Mouse (Mus musculus) forebrain, embryonic 11.5 days (tissue): ENCODE measurements at regions not wholly inside any gene's neighbourhood (a gene's known extent, or its start where the extent isn't known, plus 50 kb on each side); places are given as distances from the start of the nearest gene placed in this dataset.
"Not testable (repeated sequence)": the region's sequence is repeated elsewhere in the genome, so short reads cannot be mapped to it uniquely, and the experiment has no call there.

Experiments
- ATAC-seq: fragments of 200-750 bp; cut with Nextera tagmentation; replicated peaks from 2 replicates; pipeline ENCODE4 v1.8.0; 2017; ENCODE audit warnings: moderate TSS enrichment; ENCODE audit not compliant: low FRiP score
- DNase-seq: peaks from one replicate; pipeline ENCODE4 v3.0.0-alpha.2; 2017; ENCODE audit warnings: low spot score
- H3K27ac ChIP-seq: fragments of 300-500 bp; sonication (generic); 2 replicates; pipeline ENCODE4 v1.5.1; 2014; ENCODE audit warnings: low read depth, low read length
- H3K27me3 ChIP-seq: fragments of 300-500 bp; sonication (generic); 2 replicates; pipeline ENCODE4 v1.6.1; 2014; ENCODE audit warnings: mild to moderate bottlenecking, low read length, mixed read lengths; ENCODE audit not compliant: control insufficient read depth, insufficient read depth
- H3K36me3 ChIP-seq: fragments of 300-500 bp; sonication (generic); 2 replicates; pipeline ENCODE4 v1.6.1; 2014; ENCODE audit warnings: mild to moderate bottlenecking, low read length, moderate library complexity, mixed read lengths; ENCODE audit not compliant: control insufficient read depth, insufficient read depth
- H3K4me1 ChIP-seq: fragments of 300-500 bp; sonication (generic); replicated peaks from 2 replicates; pipeline ENCODE4 v1.6.1; 2014; ENCODE audit warnings: low read length, mixed read lengths; ENCODE audit not compliant: control insufficient read depth, insufficient read depth
- H3K4me2 ChIP-seq: fragments of 300-500 bp; sonication (generic); 2 replicates; pipeline ENCODE4 v1.6.1; 2014; ENCODE audit warnings: low read depth, mild to moderate bottlenecking, low read length, moderate library complexity, mixed read lengths; ENCODE audit not compliant: severe bottlenecking
- H3K4me3 ChIP-seq: fragments of 300-500 bp; sonication (generic); 2 replicates; pipeline ENCODE4 v1.5.1; 2014; ENCODE audit warnings: low read depth, low read length
- H3K9ac ChIP-seq: fragments of 300-500 bp; sonication (generic); 2 replicates; pipeline ENCODE4 v1.6.1; 2014; ENCODE audit warnings: low read length
- H3K9me3 ChIP-seq: fragments of 300-500 bp; sonication (generic); 2 replicates; pipeline ENCODE4 v1.6.1; 2016; ENCODE audit warnings: low read length, mixed read lengths; ENCODE audit not compliant: control insufficient read depth
- WGBS: fragments of 180-500 bp; shearing (Covaris S2); extraction: QIAGEN DNeasy Blood & Tissue Kit; methylation state at CpG from one replicate; pipeline ENCODE4 v1.1.7; 2014; 5-methylcytosine and 5-hydroxymethylcytosine counted together

GRCm38 (mm10) chr17:31766779-31767697, 88.6 kb downstream of the Sik1 start:
- peak; percentile 82 for DNase-seq
- H3K27me3 ChIP-seq, result no peaks in the 10 kb centered on the region
- no peaks in the 10 kb centered on the region for H3K9me3 ChIP-seq
- 42% methylated on average over 25 of the region's 25 CpGs for WGBS
- peak overlapping the region; percentile 49 for H3K9ac ChIP-seq
- H3K36me3 ChIP-seq, result no peaks in the 10 kb centered on the region
- H3K27ac ChIP-seq, result peak overlapping the region; percentile 58; the same call in 1 of the 2 replicates
- no peak overlapping the region for H3K4me3 ChIP-seq
- peaks cover 2% of the 10 kb centered on the region for H3K4me1 ChIP-seq
- peak; percentile 60 for ATAC-seq
- no peak overlapping the region for H3K4me2 ChIP-seq

- ATAC-seq, result no peak
- no peaks in the 10 kb centered on the region; the same call in 1 of the 2 replicates for H3K4me1 ChIP-seq
- H3K4me2 ChIP-seq, result no peak overlapping the region
- H3K36me3 ChIP-seq, result no peaks in the 10 kb centered on the region
- DNase-seq, result no peak
- H3K4me3 ChIP-seq, result no peak overlapping the region
- WGBS, result 56% methylated on average over 9 of the region's 9 CpGs
- no peaks in the 10 kb centered on the region for H3K27me3 ChIP-seq
- H3K9ac ChIP-seq, result no peak overlapping the region
- H3K27ac ChIP-seq, result no peak overlapping the region
- no peaks in the 10 kb centered on the region for H3K9me3 ChIP-seq
Observed at GRCm38 (mm10) chr17:31772201-31772820, 83.3 kb downstream of the Sik1 start.

DNA sequence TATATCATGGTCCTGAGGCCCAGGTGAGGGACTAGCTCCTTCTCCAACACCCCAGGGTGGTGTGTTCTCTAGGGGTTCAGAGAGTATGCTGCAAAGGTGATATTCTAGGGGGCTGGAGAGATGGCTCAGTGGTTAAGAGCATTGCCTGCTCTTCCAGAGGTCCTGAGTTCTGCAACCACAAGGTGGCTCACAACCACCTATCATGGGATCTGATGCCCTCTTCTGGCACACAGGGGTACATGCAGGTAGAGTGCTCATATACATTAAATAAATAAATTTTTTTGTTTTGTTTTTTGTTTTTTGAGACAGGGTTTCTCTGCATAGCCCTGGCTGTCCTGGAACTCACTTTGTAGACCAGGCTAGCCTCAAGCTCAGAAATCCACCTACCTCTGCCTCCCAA, 81.7 kb downstream of the Sik1 start:
- not testable (repeated sequence) for H3K27ac ChIP-seq, H3K9me3 ChIP-seq, H3K4me1 ChIP-seq, H3K27me3 ChIP-seq, ATAC-seq, DNase-seq, H3K9ac ChIP-seq, H3K36me3 ChIP-seq, H3K4me2 ChIP-seq, H3K4me3 ChIP-seq

DNA sequence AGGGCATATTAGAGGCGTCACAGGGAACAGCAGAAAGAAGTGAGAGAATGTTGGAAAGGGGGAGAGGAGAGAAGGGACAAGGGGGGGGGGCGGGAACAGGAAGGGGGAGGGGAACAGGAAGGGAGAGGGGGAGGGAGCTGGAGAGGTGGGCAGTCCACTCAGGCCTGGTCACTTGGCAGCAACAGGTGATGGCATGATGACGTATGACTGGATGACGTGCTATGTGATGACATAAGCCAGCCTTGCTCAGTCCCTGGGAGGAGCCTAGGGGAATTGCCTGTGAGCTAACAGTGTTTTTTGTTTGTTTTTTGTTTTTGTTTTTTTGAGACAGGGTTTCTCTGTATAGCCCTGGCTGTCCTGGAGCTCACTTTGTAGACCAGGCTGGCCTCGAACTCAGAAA, 80.6 kb downstream of the Sik1 start:
- no peak for DNase-seq
- H3K4me3 ChIP-seq, result no peak overlapping the region
- no peaks in the 10 kb centered on the region; the same call in 1 of the 2 replicates for H3K4me1 ChIP-seq
- no peaks in the 10 kb centered on the region for H3K9me3 ChIP-seq
- H3K4me2 ChIP-seq, result no peak overlapping the region
- no peaks in the 10 kb centered on the region for H3K27me3 ChIP-seq
- ATAC-seq, result no peak
- H3K36me3 ChIP-seq, result no peaks in the 10 kb centered on the region
- 93% methylated on average over 5 of the region's 5 CpGs for WGBS
- H3K9ac ChIP-seq, result no peak overlapping the region
- no peak overlapping the region for H3K27ac ChIP-seq

DNA sequence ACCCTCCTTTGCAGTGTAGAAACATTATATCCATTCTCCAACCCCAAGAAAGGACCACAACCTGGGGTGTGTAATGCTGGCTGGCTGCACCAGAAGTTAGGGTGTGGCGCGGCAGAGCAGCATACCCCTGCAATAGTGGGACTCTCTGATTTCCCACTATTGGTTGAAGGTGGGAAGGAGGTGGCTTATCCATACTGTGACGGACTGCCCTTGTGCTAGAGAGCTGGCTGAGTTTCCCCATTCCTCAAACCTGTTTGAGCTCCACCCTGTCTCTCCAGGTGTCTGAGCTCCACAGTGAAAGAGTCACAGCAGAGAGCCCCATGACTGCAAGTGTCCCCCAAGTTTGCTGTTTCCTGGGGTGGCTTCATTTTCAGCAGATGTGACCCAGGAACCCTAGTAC, 79.6 kb downstream of the Sik1 start:
- WGBS, result 90% methylated on average over 3 of the region's 3 CpGs
- DNase-seq (no peak), ATAC-seq (no peak)
- no peaks in the 10 kb centered on the region; the same call in 1 of the 2 replicates for H3K4me1 ChIP-seq
- H3K4me3 ChIP-seq, result no peak overlapping the region
- H3K4me2 ChIP-seq, result no peak overlapping the region
- H3K9ac ChIP-seq, result no peak overlapping the region
- no peaks in the 10 kb centered on the region for H3K36me3 ChIP-seq
- no peaks in the 10 kb centered on the region for H3K9me3 ChIP-seq
- no peaks in the 10 kb centered on the region for H3K27me3 ChIP-seq
- no peak overlapping the region for H3K27ac ChIP-seq

- no peaks in the 10 kb centered on the region; the same call in 1 of the 2 replicates for H3K4me1 ChIP-seq
- WGBS, result 59% methylated on average over 9 of the region's 9 CpGs
- no peaks in the 10 kb centered on the region for H3K9me3 ChIP-seq
- DNase-seq (no peak), ATAC-seq (no peak)
- no peak overlapping the region for H3K9ac ChIP-seq
- no peaks in the 10 kb centered on the region for H3K27me3 ChIP-seq
- no peak overlapping the region for H3K27ac ChIP-seq
- H3K4me2 ChIP-seq, result no peak overlapping the region
- no peak overlapping the region for H3K4me3 ChIP-seq
- no peaks in the 10 kb centered on the region for H3K36me3 ChIP-seq
Observed at GRCm38 (mm10) chr17:31776949-31777607, 78.5 kb downstream of the Sik1 start.

GRCm38 (mm10) chr17:31777751-31778150, 77.9 kb downstream of the Sik1 start:
- no peak overlapping the region for H3K27ac ChIP-seq
- H3K36me3 ChIP-seq, result no peaks in the 10 kb centered on the region
- no peaks in the 10 kb centered on the region for H3K4me1 ChIP-seq
- H3K4me3 ChIP-seq, result no peak overlapping the region
- H3K4me2 ChIP-seq, result no peak overlapping the region
- 86% methylated on average over 5 of the region's 5 CpGs for WGBS
- no peaks in the 10 kb centered on the region for H3K9me3 ChIP-seq
- no peaks in the 10 kb centered on the region for H3K27me3 ChIP-seq
- H3K9ac ChIP-seq, result no peak overlapping the region
- DNase-seq (no peak), ATAC-seq (no peak)

DNA sequence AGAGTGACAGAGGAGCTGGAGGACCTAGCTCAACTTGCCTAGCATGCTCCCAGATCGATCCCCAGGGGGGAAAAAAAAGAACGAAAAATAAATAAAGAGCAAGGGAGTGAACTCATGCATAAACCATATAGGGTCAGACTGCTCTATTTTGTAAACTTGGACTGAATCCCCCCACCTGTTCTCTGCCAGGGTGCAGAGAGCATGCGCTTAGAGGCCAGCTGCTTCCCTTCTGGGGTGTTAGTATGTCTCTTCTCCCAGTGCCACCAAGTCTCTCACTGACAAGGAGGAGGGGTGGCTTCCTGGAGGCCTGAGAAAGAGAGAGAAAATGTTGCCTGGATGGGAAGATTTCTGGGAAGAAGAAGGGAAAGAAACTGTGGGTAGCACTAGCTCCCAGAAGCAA, 76.1 kb downstream of the Sik1 start:
- ATAC-seq (no peak), DNase-seq (no peak)
- no peak overlapping the region for H3K4me2 ChIP-seq
- no peak overlapping the region for H3K27ac ChIP-seq
- 82% methylated on average over 3 of the region's 3 CpGs for WGBS
- no peaks in the 10 kb centered on the region for H3K36me3 ChIP-seq
- H3K27me3 ChIP-seq, result no peaks in the 10 kb centered on the region
- no peak overlapping the region for H3K4me3 ChIP-seq
- H3K4me1 ChIP-seq, result no peaks in the 10 kb centered on the region
- no peaks in the 10 kb centered on the region for H3K9me3 ChIP-seq
- no peak overlapping the region for H3K9ac ChIP-seq
